Mouse (Mus musculus) retina, embryonic 14.5 days (tissue): Measurements from ENCODE around the gene Mslnl.
"Not testable (repeated sequence)": the region's sequence is repeated elsewhere in the genome, so short reads cannot be mapped to it uniquely, and the experiment has no call there.

ENCODE experiments used
- DNase-seq: peaks from one replicate; pipeline ENCODE4 v3.0.0-alpha.2; 2015; ENCODE audit warnings: low spot score

The Mslnl gene

DNA sequence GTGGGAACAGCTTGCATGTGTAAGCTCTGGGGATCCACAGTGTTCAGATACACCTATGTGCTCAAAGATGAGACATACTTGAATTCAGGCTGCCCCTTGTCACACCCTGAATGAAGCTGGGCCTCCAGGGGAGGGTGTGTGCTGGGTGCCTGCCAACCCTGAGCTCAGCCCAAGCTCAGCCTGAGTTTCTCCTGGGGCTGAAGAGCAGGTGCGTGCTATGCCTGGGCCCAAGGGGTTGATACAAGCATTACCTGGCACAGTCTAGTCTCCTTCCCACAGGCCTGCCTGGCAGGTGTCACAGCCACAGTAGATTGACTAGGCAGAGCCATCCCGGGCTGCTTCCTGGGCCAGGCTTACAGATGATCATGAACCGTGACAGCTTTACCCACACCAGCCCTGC is at the start of gene Mslnl:
Mslnl (plus strand) TSS at position 298 of the 400 bp plus-strand sequence.
- no peak for DNase-seq

DNA sequence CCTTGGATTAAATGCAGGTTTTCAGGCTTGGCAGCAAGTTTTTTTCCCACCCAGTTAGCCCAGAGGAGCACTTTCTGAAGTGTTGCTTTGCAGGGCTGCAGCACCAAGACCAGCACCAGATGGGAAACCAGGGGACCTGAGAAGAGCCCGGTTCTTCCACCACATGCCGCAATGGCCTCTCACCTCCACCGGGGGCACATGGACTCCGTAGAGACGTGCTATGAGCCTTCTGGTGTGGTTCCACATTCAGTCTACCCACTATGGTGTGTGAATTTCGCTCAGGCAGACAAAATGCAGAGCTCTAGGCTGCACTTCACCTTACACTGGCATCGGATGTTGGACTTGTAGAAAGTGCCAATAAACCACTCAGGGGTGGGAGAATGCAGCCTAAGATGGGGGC is 49.5 kb upstream of the Mslnl start:
- DNase-seq, result peak; percentile 64

DNA sequence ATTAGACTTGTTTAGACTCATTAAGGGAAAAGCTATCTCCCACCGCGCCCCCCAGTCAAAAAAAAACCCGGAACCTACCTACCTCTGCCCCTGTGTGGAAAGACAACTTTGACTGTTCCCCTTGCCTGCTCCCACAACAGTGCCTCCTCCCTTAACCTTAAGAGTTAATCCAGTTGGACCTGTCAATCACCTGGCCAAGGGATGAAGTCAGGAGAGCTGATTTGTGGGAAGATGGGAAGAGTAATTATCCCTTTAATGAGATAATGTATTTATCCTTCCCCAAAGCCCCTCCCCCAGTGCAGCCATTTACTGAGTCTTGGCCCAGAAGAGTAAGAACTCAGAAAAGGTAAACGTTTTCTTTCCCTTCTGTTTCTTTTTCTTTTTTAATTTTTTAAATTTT is 46.9 kb upstream of the Mslnl start:
- DNase-seq, result no peak

DNA sequence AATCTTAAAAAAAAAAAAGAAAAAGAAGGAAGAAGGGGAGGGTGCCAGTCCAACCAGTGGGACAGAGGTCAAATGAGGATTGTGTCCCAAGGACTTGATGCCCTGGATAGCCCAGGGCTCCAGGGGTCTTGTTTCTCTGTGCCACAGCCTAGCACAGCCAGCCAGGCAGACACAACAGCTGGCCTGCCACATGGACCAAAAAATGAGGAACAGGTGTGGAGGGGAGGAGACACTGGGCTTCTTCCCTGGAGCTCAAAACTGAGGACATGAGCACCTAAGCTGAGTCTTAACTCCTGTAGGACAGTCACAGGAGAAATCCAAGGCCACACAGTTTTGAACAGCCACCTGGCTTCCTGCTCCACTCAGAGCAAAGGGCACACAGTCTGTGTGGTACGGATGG is 39.6 kb upstream of the Mslnl start:
- no peak for DNase-seq

DNA sequence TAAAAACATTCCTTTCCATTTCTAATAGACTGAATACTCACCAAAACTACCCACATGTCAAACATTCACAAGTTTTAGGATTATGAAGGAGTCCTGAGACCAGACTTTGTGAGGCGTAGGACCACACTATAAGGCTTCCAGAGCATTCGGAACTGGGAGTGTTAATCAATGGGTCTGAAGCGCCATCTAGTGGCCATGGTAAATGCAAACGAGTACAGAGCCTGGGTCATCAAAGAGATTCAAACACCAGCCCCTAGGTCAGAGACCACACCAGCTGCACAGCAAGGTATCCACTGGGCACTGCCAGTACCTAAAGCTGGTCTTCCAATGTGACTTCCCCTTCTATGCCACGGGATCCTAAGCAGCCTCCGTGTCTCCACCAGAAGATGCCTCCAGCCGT is 37.4 kb upstream of the Mslnl start:
- peak; percentile 95 for DNase-seq

DNA sequence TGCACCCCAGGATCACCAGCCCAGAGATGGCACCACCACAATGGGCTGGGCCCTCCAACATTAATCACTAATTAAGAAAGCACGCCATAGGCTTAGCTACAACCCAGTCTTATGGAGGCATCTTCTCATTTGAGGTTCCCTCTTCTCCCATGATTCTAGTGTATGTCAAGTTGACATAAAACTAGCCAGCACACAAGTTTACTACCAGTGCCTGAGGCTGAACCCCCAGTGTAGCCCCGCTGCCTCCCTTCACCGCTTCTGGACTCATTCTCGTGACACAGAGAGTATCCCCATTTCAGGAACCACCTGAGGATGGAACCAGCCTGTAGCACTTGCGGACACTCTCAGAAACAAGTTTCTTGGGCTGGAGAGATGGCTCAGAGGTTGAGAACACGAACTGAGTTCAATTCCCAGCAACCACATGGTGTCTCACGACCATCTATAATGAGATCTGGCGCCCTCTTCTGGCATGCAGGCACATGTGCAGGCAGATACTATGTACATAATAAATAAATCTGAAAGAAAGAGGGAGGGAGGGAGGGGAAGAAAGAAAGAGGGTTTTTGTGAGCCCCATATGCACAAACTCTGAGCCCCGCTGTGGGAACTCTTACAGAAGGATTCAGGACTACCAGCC is 34.9 kb upstream of the Mslnl start:
- DNase-seq, result no peak

DNA sequence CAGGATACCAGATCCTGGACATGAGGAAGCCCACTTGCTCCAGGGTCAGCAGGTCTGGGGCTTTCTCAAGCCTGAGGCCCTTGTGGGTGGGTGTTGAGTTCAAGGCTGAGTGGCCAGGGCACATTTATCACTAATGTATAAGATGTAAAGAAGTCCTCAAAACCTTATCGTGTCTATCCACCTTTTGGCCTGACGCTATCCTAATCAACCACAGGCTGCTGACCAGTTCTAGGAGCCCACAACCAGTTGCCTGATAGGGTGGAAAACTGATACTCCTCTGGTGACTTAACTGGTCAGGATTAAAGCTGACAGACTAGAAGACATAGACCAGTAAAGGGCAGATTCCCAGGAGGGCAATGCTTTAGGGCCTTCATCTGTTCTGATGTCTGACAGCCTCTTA is 25.8 kb upstream of the Mslnl start:
- DNase-seq, result no peak

DNA sequence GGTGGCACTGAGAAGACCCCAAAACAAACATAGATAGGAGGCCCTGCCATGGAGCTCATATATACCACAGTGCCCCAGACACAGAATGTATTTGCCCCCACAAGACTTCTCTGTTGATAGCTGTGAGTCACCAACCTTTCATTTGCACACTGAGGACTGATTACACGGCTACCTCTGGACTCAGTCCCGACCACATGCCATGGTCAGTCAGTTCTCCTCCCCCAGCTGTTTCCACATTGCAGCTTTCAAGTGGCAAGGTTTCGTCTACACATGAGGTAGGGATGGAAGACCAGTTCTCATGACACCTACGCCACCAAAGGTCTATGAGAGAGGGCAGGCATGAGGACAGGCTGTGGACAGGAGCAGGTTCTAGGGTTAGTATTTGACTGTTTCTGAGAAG is 24.7 kb upstream of the Mslnl start:
- no peak for DNase-seq

DNA sequence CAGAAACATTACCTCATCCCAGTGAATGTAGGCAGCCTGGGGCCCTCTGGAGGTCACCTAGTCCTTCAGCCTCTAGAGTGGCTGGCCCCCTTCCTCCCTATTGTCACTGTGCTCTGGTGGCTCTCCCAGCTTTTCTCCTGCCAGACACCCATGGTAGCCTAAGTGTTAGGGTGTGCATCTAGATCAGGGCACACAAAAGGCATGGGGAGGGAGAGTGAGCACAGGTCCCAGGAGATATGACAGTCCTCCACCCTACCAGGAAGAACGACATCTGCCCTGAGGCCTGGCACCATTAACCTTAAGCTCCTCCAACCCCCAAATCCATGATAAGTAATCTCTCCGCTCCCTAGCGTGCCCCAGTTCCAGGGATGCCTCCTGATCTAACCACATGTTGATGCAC is 20.2 kb upstream of the Mslnl start:
- DNase-seq, result no peak

DNA sequence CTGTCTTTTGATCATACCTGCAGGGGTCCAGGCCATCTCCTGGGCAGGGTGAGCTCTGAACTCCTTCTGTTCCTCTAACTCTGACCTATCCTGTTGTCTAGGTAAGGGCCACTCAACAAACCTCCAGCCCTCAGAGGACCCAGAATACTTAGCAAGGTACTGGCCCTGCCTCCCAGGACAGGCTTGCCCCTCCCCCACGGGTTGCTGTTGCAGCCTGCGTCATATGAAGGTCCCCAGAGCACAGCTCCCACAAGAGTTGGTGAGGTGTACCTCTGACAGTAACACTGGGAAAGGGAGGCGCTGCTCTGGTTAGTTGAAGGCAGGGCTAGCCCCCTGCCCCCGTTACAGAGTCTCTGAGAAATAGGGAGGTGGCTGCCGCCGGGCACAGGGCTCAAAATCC is 19.7 kb upstream of the Mslnl start:
- peak; percentile 39 for DNase-seq

DNA sequence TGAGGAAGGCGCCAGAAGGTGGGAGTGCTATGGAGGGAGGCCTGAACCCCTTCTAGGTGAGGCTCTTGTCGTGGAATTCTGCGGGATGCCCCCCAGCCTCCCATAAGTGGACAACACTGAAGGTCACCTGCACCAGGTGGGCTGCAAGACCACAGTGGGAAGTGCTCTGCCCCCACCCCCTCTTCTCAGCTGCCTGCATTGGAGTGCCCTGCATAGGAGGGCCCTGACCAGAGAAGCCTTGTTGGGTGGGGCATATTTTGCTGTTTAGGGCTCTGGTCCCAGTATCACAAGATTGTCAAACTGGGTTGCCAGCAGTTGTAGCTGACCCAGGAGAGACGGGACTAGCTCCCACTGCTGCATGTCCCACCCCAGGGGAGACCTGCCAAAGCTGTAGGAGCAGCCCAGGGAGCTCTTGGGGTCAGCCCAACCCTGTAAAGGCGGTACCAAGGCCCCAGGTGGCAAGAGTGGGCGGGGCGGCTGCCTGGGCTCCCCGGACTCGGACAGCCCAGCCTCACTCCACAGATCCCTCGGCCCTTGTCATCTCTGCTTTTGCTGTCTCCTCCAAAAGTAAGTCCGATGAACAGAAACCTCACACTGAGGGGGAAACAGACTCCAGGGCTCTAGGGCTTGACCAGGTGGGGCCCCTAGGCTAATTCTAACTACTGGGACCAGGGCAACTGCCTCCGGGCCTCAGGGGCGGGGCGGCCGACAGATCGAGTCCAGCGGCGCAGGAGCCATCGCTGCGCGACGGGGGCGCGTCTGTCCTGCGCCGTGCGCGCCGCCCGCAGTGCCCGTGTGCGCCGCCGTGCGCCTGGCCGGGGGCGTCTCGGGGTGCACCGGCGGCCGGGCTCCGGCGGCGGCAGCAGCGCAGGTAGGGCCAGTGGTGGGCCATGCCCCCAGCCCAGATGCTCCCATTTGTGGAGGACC is 18.9 kb upstream of the Mslnl start, which contains the start of gene Gng13:
Gng13 (plus strand) TSS at position 461 of the 927 bp plus-strand sequence.
- peak; percentile 36 for DNase-seq

DNA sequence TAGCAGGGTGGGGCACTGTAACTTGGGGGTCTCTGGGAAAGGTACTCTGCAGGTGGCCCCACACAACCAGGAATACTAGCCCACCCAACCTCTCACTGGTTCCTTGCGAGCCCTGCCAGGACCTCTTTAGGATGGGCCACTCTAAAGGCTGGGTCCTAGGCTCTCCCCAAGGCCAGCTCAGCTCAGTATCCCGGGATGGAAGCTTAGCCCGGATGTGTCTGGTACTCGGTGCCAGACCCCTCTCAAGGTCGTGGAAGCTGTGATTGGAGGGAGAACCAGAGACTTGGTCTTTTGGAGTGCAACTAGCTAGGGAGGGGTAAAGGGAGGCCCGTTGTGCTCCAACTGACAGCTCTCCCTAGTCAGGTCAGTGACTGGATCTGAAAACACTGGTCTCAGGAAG is 18.2 kb upstream of the Mslnl start:
- no peak for DNase-seq

DNA sequence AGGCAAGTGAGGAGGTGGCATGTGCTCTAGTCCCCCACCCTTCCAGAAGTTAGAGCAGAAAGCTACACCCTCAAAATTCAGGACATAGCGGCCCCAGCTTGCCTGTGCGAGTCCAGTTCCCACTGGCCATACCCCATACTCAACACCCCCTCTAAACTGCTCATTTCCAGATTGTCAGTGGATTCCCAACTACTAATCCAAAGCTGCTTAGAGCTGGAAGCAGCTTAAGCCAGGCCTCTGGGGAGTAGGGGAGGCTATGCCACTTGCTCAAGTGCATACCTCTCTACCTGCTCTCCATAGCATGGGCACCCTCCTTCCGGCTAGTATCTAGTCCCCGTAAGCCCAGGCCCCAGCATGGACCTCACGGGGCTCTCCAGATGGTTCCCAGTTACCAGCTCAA is 14.4 kb upstream of the Mslnl start:
- peak; percentile 21 for DNase-seq

DNA sequence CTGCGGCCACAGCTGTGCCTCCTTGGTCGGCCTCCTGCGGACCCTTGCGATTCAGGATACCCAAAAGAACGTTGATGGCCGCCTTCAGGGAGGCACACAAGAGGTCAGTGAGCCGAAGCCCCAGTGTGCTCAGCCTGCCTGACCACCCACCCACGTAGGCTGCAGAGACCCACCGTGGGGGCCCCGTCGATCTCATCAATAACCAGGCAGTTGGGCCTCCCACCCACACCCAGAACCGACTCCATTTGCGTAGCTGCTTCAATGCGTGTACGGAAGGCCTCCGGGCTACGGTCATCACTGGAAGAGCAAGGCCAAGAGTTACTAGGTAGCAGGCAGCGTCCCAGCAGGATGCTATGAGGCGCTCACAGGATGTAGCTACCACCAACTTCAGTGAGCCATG is 12.4 kb upstream of the Mslnl start:
- DNase-seq, result no peak

DNA sequence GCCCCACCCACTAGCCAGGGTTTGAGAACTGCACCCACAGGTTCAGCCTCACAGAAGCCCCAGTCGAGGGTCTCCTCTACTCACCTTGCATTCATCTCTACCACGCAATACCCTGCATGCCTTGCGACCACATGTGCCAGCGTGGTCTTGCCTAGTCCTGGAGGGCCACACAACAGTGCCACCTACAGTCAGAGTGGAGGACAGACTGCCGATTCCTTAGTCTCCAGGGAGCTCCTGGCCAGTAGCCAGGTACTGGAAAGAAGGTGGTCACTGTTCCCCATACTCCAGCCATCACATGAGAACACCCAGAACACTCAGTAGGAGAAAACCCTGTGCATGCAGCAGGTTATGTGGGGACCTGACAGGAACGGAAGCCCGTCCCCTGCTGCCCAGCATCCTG is 11.9 kb upstream of the Mslnl start:
- DNase-seq, result peak; percentile 46

DNA sequence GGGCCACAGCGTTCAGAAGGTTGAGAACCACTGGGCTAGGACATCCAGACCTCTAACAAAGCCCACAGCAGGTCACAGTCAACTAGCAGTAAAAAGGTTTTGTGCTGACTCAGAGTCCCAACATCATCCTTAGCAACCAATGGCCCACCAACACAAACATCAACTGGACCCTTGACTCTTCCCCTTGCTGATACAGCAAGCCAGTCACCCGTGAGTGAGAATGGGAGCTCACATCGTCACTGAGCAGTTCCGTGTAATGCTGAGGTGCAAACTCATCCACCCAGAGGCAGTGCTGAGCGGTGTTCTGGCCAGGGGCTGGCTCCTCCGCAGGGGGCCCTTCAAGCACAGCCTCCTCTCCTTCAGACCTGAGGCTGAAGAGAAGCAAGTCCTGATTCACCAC is 10.6 kb upstream of the Mslnl start:
- DNase-seq, result no peak

DNA sequence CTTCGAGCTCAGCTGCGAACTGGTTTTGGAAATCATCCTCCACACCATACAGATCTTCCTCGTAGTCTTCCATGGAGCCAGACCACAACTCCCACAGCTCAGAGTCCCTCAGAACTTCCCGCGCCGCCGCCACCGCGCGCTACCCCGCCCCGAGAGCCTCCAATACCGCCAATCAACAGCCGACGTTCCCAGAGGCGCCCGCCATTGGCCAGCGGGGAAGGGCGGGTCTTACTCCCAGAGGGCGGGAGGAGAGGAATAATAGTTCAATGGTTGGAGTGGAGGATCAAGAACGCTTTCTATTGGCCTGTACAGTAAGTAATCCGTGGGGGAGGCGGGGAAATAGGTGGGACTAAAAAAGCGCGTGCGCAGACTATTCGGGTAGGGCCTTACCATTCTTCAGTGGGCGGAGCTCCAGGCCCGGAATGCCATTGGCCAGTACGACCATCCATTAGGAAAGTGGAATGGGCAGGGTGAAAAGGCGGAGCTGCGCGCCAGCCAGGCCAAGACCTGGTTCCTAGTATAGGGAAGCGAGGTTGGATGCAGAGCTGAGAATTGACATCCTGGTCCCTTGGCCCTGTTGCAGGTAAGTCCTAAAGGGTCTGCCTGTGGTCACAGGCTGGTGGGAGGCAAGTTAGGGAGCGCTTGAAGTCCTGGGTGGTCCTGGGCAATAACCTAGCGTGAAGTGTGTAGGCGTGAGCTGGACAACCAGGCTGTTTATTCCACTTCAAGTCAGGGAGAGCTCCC is 8.4 kb upstream of the Mslnl start, which contains the start of the genes Chtf18 and Rpusd1:
Chtf18 (minus strand) TSS at position 155 of the 744 bp plus-strand sequence.
Rpusd1 (plus strand) TSS at position 406 of the 744 bp plus-strand sequence.
- peak; percentile 100 for DNase-seq

DNA sequence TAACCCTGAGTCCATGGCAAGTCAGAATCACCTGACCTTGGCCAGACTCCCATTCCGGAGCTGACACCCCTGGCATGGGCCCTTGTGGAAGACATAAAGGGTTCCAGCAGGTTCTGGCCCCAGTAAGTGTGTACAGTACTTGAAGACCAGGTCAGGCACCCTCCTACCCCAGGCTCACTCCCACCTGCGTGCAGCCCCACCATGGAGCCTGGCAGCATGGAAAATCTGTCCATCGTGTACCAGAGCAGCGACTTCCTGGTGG is 7.9 kb upstream of the Mslnl start:
- DNase-seq, result no peak

DNA sequence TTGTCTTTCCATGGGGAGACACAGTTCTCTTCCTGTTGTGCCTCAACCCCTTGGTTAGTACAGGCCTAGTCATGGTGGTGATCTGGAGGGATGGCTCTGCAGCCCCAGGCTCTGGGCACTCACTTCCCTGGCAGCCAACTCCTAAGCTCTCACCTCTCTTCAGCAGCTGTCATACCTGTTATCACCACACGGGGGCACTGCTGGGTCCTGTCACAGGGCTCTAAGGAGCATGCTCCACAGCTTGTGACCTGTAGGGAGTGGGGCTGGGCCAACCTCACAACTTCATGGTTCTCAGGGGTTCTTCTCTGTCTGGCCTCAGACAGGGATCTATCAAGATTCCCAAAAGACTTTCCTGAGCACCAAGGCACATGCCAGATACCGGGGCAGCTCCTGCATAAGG is 3.8 kb upstream of the Mslnl start:
- DNase-seq, result peak; percentile 97

DNA sequence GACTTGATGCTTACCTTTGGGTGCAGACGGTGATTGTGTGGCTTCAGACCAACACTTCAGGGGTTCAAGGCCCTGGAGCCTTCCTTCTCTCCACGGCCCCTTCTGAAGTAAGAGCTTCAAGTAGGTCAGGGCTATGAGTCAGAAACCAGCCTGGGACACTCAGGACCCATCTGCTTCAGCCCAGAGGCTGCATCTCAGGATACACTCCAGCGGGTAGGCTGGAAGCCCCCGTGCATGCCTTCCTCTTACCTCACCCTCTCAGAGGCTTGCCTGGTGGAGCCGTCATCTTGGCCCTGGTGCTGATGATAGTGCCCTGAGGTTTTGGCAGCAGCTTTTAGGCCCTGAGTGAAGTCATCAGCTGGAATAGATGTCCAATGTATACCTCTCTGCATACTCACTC is 596 bp upstream of the Mslnl start:
- no peak for DNase-seq

DNA sequence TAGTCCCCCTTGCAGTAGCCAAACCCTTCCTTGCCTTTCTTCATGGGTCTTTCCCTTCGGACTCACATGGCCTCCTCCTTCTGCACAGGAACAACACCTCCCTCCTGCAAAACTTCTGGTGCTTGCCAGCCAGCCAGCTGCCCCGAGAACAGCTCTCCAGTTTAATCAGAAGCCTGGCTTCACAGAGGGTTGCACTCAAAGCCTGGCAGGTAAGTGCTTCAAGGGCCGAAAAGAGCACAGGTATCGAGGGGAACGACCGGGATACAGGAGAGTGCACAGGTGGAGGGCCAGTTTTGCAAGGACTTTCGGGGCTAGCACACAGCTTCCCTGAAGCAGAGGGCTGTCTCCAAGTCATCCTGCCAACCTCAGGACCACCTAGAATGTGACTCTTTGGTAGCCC is 3.0 kb downstream of the Mslnl start:
- DNase-seq, result no peak

DNA sequence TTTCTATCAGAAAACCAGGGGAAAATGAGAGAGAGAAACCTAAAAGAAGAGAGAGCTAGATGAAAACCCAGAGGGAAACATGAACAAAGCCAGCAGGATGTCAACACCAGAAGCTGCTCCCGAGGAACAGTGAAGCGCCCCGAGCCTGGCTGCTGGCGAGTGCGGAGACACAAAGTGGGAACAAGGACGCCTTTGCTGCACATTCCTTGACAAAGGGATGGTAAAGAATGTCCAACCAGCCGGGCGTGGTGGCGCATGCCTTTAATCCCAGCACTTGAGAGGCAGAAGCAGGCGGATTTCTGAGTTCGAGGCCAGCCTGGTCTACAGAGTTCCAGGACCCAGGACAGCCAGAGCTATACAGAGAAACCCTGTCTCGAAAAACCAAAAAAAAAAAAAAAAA is 5.6 kb downstream of the Mslnl start:
- not testable (repeated sequence) for DNase-seq

DNA sequence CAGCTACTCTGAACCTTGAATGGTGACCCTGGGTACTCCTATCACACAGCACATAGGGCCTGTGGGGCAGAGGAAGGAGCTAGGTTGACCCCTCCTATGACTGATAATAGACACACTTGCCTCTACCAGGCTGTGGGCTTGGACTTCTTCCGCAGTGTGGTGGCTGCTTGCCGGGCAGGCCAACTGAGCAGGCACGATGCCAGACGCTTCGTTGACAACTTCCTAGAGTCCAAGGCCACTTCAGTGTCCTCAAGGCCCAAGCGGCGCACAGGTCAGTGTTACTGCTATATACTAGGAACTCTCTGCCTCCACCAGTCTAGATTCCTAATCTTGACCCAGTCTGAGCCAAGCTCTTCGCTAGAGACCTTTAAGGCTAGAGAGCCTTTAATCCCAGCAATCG is 8.0 kb downstream of the Mslnl start:
- DNase-seq, result no peak
